Comparison of ENCODE assay signal across 8 mouse cellular contexts in genomic region chr16:3115336-3116112, GRCm38 (mm10).
A peak's percentile ranks its signal among the peaks of the same experiment; 100 is the strongest.
DNase-seq lines count a peak whose midpoint lies in the region; ATAC-seq and TF ChIP-seq lines count a peak whose summit lies in the region.
"Not testable (repeated sequence)": the region's sequence is repeated elsewhere in the genome, so short reads cannot be mapped to it uniquely, and the experiment has no call there.

No protein-coding gene starts in this region.

- not testable (repeated sequence) for H3K27me3 ChIP-seq in intestine, embryonic 15.5 days (replicated peaks); lung, postnatal 0 days (replicated peaks; ENCODE audit: insufficient read depth, low read length)

- H3K36me3 ChIP-seq in intestine, embryonic 15.5 days; lung, postnatal 0 days (ENCODE audit: insufficient read depth, low read length): not testable (repeated sequence)

- not testable (repeated sequence) for TF ChIP-seq CTCF in left cerebral cortex, adult 2 months (IDR thresholded peaks at IDR 0.05); lung, postnatal 0 days (IDR thresholded peaks at IDR 0.05)

- not testable (repeated sequence) for H3K4me3 ChIP-seq in intestine, embryonic 15.5 days (replicated peaks); left cerebral cortex, adult 2 months; lung, postnatal 0 days (ENCODE audit: low read depth, low read length)

- intact Hi-C loops in left cerebral cortex, adult 2 months (cut with DNase I) = not testable (repeated sequence)

- 80% methylated on average over 8 of the region's 9 CpGs for WGBS in intestine, embryonic 15.5 days
- WGBS in lung, postnatal 0 days = 65% methylated on average over 8 of the region's 9 CpGs

- H3K4me2 ChIP-seq in intestine, embryonic 15.5 days (replicated peaks); lung, postnatal 0 days (replicated peaks; ENCODE audit: low read depth, low read length): not testable (repeated sequence)

- TF ChIP-seq EP300 in lung, postnatal 0 days (IDR thresholded peaks at IDR 0.05) = not testable (repeated sequence)

- H3K4me1 ChIP-seq in intestine, embryonic 15.5 days (replicated peaks); lung, postnatal 0 days (ENCODE audit: insufficient read depth, low read depth, low read length): not testable (repeated sequence)

- not testable (repeated sequence) for H3K9ac ChIP-seq in intestine, embryonic 15.5 days; lung, postnatal 0 days (replicated peaks; ENCODE audit: low read depth)

- not testable (repeated sequence) for H3K27ac ChIP-seq in intestine, embryonic 15.5 days; left cerebral cortex, adult 2 months; lung, postnatal 0 days (ENCODE audit: low read length)

- DNase-seq in ZHBTc4 (ENCODE audit: low read depth, low spot score) = peak; percentile 70
- peak; percentile 1 for DNase-seq in embryo, embryonic 11 days
- DNase-seq in heart, adult 18-20 months = peak; percentile 25 to 27
- peak; percentile 37 to 50 for DNase-seq in left cerebral cortex, adult 2 months (ENCODE audit: extremely low spot score in 1 of 2, low spot score in 2 of 2)
- peak; percentile 17 for DNase-seq in lung, postnatal 0 days (ENCODE audit: low spot score)
- peak; percentile 8 for DNase-seq in right cerebral cortex, adult 18-20 months
- peak; percentile 9 to 11 for DNase-seq in urinary bladder, postnatal 36 days (ENCODE audit: low spot score in 2 of 2)

- peak; percentile 93 for ATAC-seq in intestine, embryonic 15.5 days
- peak; percentile 70 for ATAC-seq in lung, postnatal 0 days

- not testable (repeated sequence) for H3K9me3 ChIP-seq in intestine, embryonic 15.5 days; lung, postnatal 0 days (ENCODE audit: low read length)

Comparison
In these comparisons a context has a peak if more than half of its experiments do, and no peak if none do; other contexts are left out.
1. DNase-seq: peak in every context shown above with its lines; median percentile 70 in ZHBTc4; 44 in left cerebral cortex, adult 2 months; 26 in heart, adult 18-20 months; 17 in lung, postnatal 0 days; 10 in urinary bladder, postnatal 36 days; 8 in right cerebral cortex, adult 18-20 months; 1 in embryo, embryonic 11 days.